Mouse (Mus musculus) midbrain, embryonic 13.5 days (tissue): Measurements from ENCODE around the gene Emcn. TPM values are rescaled to one million over a fixed set of nuclear protein-coding genes. Genes with fewer than 3 reads are reported as not detected.

Experiments used
- ATAC-seq: fragments of 200-750 bp; cut with Nextera tagmentation; 2 replicates; pipeline ENCODE4 v1.8.0; 2017; ENCODE audit warnings: mild to moderate bottlenecking, moderate TSS enrichment, moderate library complexity
- H3K27ac ChIP-seq: fragments of 300-500 bp; sonication (generic); 2 replicates; pipeline ENCODE4 v1.5.1; 2015; ENCODE audit warnings: inconsistent platforms, mild to moderate bottlenecking, moderate library complexity
- H3K27me3 ChIP-seq: fragments of 300-500 bp; sonication (generic); 2 replicates; pipeline ENCODE4 v1.6.1; 2015; ENCODE audit warnings: mild to moderate bottlenecking, inconsistent platforms
- H3K36me3 ChIP-seq: fragments of 300-500 bp; sonication (generic); 2 replicates; pipeline ENCODE4 v1.6.1; 2015; ENCODE audit warnings: mild to moderate bottlenecking, inconsistent platforms
- H3K4me1 ChIP-seq: fragments of 300-500 bp; sonication (generic); replicated peaks from 2 replicates; pipeline ENCODE4 v1.6.1; 2015; ENCODE audit warnings: inconsistent platforms
- H3K4me2 ChIP-seq: fragments of 300-500 bp; sonication (generic); replicated peaks from 2 replicates; pipeline ENCODE4 v1.6.1; 2015; ENCODE audit warnings: moderate library complexity, mild to moderate bottlenecking, inconsistent platforms
- H3K4me3 ChIP-seq: fragments of 300-500 bp; sonication (generic); replicated peaks from 2 replicates; pipeline ENCODE4 v1.5.1; 2015; ENCODE audit warnings: mild to moderate bottlenecking, inconsistent platforms
- H3K9ac ChIP-seq: fragments of 300-500 bp; sonication (generic); replicated peaks from 2 replicates; pipeline ENCODE4 v1.6.1; 2015; ENCODE audit warnings: mild to moderate bottlenecking, inconsistent platforms
- H3K9me3 ChIP-seq: fragments of 300-500 bp; sonication (generic); 2 replicates; pipeline ENCODE4 v1.6.1; 2016; ENCODE audit warnings: mild to moderate bottlenecking, inconsistent platforms
- WGBS: fragments of 180-500 bp; shearing (Covaris S2); methylation state at CpG from one replicate; pipeline ENCODE4 v1.1.7; 2015; 5-methylcytosine and 5-hydroxymethylcytosine counted together
- polyA plus RNA-seq: library from polyadenylated mRNA; unstranded; fragments of >200 nt; fragmentation: Nextera tagmentation; extraction: Ambion mirVana; gene quantifications from 2 replicates; pipeline ENCODE4 v1.2.1, GENCODE M21; 2015

The Emcn gene
- polyA plus RNA-seq, 1 experiment from 2014 or later: 9.7 TPM

- 80% methylated on average over 4 of the region's 4 CpGs for WGBS
- no peak for ATAC-seq
- H3K9ac ChIP-seq: no peak overlapping the region
- no peak overlapping the region for H3K4me2 ChIP-seq
- no peak overlapping the region for H3K27ac ChIP-seq
- no peak overlapping the region for H3K4me3 ChIP-seq
- no peaks in the 10 kb centered on the region for H3K9me3 ChIP-seq
- H3K27me3 ChIP-seq: no peaks in the 10 kb centered on the region
- H3K4me1 ChIP-seq: no peaks in the 10 kb centered on the region
- H3K36me3 ChIP-seq: no peaks in the 10 kb centered on the region
Observed at GRCm38 (mm10) chr3:137330950-137331349, 9.9 kb upstream of the Emcn start.

GRCm38 (mm10) chr3:137332531-137332930 is 8.3 kb upstream of the Emcn start:
- no peaks in the 10 kb centered on the region for H3K36me3 ChIP-seq
- 88% methylated on average over 4 of the region's 4 CpGs for WGBS
- H3K4me1 ChIP-seq: no peaks in the 10 kb centered on the region
- H3K9me3 ChIP-seq: no peaks in the 10 kb centered on the region
- H3K4me2 ChIP-seq: no peak overlapping the region
- no peak overlapping the region for H3K27ac ChIP-seq
- no peak overlapping the region for H3K4me3 ChIP-seq
- H3K9ac ChIP-seq: no peak overlapping the region
- H3K27me3 ChIP-seq: no peaks in the 10 kb centered on the region
- ATAC-seq: no peak

- H3K36me3 ChIP-seq: no peaks in the 10 kb centered on the region
- WGBS: 96% methylated on average over 4 of the region's 4 CpGs
- no peaks in the 10 kb centered on the region for H3K27me3 ChIP-seq
- H3K27ac ChIP-seq: no peak overlapping the region
- no peak overlapping the region for H3K4me2 ChIP-seq
- H3K9me3 ChIP-seq: no peaks in the 10 kb centered on the region
- ATAC-seq: no peak
- no peaks in the 10 kb centered on the region for H3K4me1 ChIP-seq
- H3K4me3 ChIP-seq: no peak overlapping the region
- H3K9ac ChIP-seq: no peak overlapping the region
Observed at GRCm38 (mm10) chr3:137335957-137336356, 4.9 kb upstream of the Emcn start.

- no peak overlapping the region for H3K27ac ChIP-seq
- no peaks in the 10 kb centered on the region for H3K4me1 ChIP-seq
- H3K4me3 ChIP-seq: no peak overlapping the region
- no peak overlapping the region for H3K9ac ChIP-seq
- WGBS: 83% methylated on average over 5 of the region's 5 CpGs
- H3K9me3 ChIP-seq: no peaks in the 10 kb centered on the region
- no peak overlapping the region for H3K4me2 ChIP-seq
- H3K36me3 ChIP-seq: no peaks in the 10 kb centered on the region
- H3K27me3 ChIP-seq: no peaks in the 10 kb centered on the region
- no peak for ATAC-seq
Observed at GRCm38 (mm10) chr3:137343446-137343845, 2.6 kb downstream of the Emcn start.

- Histone ChIP-seq H3K9ac (no peak overlapping the region), H3K9me3 (no peaks in the 10 kb centered on the region), H3K4me1 (no peaks in the 10 kb centered on the region), H3K27ac (no peak overlapping the region), H3K4me2 (no peak overlapping the region), H3K4me3 (no peak overlapping the region), H3K36me3 (no peaks in the 10 kb centered on the region), H3K27me3 (no peaks in the 10 kb centered on the region)
- ATAC-seq: no peak
- 92% methylated on average over 5 of the region's 5 CpGs for WGBS
Observed at GRCm38 (mm10) chr3:137351882-137352281, 11.0 kb downstream of the Emcn start.

GRCm38 (mm10) chr3:137356697-137357096 is 15.8 kb downstream of the Emcn start:
- H3K4me2 ChIP-seq: no peak overlapping the region
- no peaks in the 10 kb centered on the region for H3K9me3 ChIP-seq
- no peaks in the 10 kb centered on the region for H3K27me3 ChIP-seq
- 78% methylated on average over 4 of the region's 4 CpGs for WGBS
- H3K4me1 ChIP-seq: no peaks in the 10 kb centered on the region
- H3K27ac ChIP-seq: no peak overlapping the region
- no peaks in the 10 kb centered on the region for H3K36me3 ChIP-seq
- no peak overlapping the region for H3K9ac ChIP-seq
- no peak for ATAC-seq
- H3K4me3 ChIP-seq: no peak overlapping the region

- Histone ChIP-seq H3K4me3 (no peak overlapping the region), H3K4me1 (peaks cover 5% of the 10 kb centered on the region), H3K9ac (no peak overlapping the region), H3K27ac (no peak overlapping the region), H3K9me3 (no peaks in the 10 kb centered on the region), H3K27me3 (no peaks in the 10 kb centered on the region), H3K36me3 (no peaks in the 10 kb centered on the region), H3K4me2 (no peak overlapping the region)
- ATAC-seq: 0 out of 2 replicates have a peak, but pooled peaks have one; percentile 27
- 88% methylated on average over 6 of the region's 6 CpGs for WGBS
Observed at GRCm38 (mm10) chr3:137367123-137367825, 26.4 kb downstream of the Emcn start.

GRCm38 (mm10) chr3:137367826-137368325 is 27.0 kb downstream of the Emcn start:
- H3K4me2 ChIP-seq: no peak overlapping the region
- H3K9me3 ChIP-seq: no peaks in the 10 kb centered on the region
- no peaks in the 10 kb centered on the region for H3K36me3 ChIP-seq
- ATAC-seq: peak; percentile 55; the same call in 1 of the 2 replicates
- no peaks in the 10 kb centered on the region for H3K27me3 ChIP-seq
- H3K27ac ChIP-seq: no peak overlapping the region
- H3K4me3 ChIP-seq: no peak overlapping the region
- WGBS: 51% methylated on average over 3 of the region's 3 CpGs
- peaks cover 5% of the 10 kb centered on the region for H3K4me1 ChIP-seq
- H3K9ac ChIP-seq: no peak overlapping the region

GRCm38 (mm10) chr3:137372854-137373253 is 32.0 kb downstream of the Emcn start:
- Histone ChIP-seq H3K27ac (no peak overlapping the region), H3K27me3 (no peaks in the 10 kb centered on the region), H3K4me3 (no peak overlapping the region), H3K4me1 (peaks cover 3% of the 10 kb centered on the region), H3K9ac (no peak overlapping the region), H3K36me3 (no peaks in the 10 kb centered on the region), H3K4me2 (no peak overlapping the region), H3K9me3 (no peaks in the 10 kb centered on the region)
- WGBS: 92% methylated on average over 4 of the region's 4 CpGs
- ATAC-seq: no peak

GRCm38 (mm10) chr3:137382311-137382710 is 41.4 kb downstream of the Emcn start:
- WGBS: 88% methylated on average over 2 of the region's 2 CpGs

GRCm38 (mm10) chr3:137395588-137395987 is 54.7 kb downstream of the Emcn start:
- 82% methylated on average over 11 of the region's 11 CpGs for WGBS
- Histone ChIP-seq H3K4me2 (no peak overlapping the region), H3K27me3 (no peaks in the 10 kb centered on the region), H3K4me3 (no peak overlapping the region), H3K27ac (no peak overlapping the region), H3K9me3 (0 out of 2 replicates have a peak, but pooled peaks cover 3% of the 10 kb centered on the region), H3K4me1 (no peaks in the 10 kb centered on the region), H3K36me3 (no peaks in the 10 kb centered on the region), H3K9ac (no peak overlapping the region)
- no peak for ATAC-seq

More at GRCm38 (mm10) chr3:137382311-137382710, 41.4 kb downstream of the Emcn start:
- Histone ChIP-seq H3K36me3 (no peaks in the 10 kb centered on the region), H3K9ac (no peak overlapping the region), H3K9me3 (no peaks in the 10 kb centered on the region), H3K4me2 (no peak overlapping the region), H3K4me3 (no peak overlapping the region), H3K27ac (no peak overlapping the region), H3K27me3 (no peaks in the 10 kb centered on the region), H3K4me1 (no peaks in the 10 kb centered on the region)
- no peak for ATAC-seq

- Histone ChIP-seq H3K27ac (no peak overlapping the region), H3K36me3 (no peaks in the 10 kb centered on the region), H3K4me2 (no peak overlapping the region), H3K9ac (no peak overlapping the region), H3K27me3 (no peaks in the 10 kb centered on the region), H3K4me3 (no peak overlapping the region), H3K4me1 (peaks cover 6% of the 10 kb centered on the region; the same call in 1 of the 2 replicates), H3K9me3 (no peaks in the 10 kb centered on the region)
- WGBS: 66% methylated on average over 5 of the region's 5 CpGs
- peak; percentile 34; the same call in 1 of the 2 replicates for ATAC-seq
Observed at GRCm38 (mm10) chr3:137415451-137416086, 74.7 kb downstream of the Emcn start.
